Mouse (Mus musculus) telencephalon, adult 2 months (tissue): ENCODE measurements around the gene Kifc1.

Experiments used
- DNase-seq: peaks from one replicate; pipeline ENCODE4 v3.0.0-alpha.2; 2011; ENCODE audit warnings: low read depth, low spot score

Kifc1 gene

DNA sequence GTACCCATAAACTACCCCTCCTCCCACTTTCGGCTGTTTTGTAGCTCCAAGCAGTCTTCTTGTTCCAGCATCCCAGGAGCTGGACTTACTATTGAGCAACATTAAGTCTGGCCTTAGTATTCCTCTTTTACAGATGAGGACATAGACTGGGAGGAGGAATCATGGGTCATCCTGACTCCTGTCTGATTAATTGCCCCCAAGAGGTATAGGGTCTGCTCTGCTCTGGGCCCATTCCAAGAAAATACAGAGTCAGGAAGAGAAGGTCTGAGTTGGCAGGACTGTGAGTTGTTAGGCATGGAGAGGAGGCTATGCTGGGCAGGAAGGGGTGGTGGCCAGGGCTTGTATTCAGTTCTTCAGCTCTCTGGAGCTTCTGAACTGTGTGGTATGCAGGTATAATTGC lies 46.3 kb downstream of the Kifc1 start:
- no peak for DNase-seq

DNA sequence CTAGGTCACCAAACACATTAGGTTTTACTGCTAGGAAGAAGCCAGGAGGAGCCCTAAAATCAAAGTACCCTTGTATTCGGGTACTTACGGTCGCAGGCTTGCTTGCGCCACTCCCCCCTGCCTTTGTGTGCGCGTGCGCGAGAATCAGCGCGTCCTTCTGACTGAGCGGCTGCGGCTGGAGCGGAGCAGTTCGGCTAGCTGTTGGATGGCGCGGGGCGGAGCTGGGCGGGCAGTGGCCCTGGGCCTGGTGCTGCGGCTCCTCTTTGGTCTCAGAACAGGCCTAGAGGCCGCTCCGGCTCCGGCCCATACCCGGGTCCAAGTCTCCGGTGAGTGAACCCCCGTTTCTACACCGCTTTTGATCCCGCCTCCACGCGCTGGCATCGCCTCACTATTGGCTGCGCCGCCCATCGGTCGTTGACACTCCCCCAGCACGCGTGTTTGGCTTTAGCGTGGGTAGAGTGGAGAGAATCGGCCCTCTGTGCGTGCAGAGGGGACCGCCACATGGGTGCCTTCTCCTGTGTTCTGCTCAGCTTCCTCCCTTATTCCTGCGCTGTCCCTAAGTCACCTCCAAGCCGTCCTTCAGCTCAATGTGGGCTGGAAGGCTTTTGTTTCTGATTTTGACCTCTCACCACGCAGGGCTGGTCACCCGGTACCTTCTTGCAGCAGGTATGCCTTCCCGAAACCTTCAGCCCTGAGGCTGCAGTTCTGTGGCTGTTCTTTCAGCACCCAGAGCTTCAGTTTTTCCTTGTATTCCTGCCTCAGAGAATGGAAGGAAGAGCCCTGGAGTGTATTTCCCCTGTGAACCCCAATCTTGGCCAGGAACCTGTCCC lies 47.3 kb downstream of the Kifc1 start, which contains the start of gene Cd320:
Gene Cd320 (plus strand): TSS at position 126 of the 830 bp plus-strand sequence.
- DNase-seq = peak; percentile 91

DNA sequence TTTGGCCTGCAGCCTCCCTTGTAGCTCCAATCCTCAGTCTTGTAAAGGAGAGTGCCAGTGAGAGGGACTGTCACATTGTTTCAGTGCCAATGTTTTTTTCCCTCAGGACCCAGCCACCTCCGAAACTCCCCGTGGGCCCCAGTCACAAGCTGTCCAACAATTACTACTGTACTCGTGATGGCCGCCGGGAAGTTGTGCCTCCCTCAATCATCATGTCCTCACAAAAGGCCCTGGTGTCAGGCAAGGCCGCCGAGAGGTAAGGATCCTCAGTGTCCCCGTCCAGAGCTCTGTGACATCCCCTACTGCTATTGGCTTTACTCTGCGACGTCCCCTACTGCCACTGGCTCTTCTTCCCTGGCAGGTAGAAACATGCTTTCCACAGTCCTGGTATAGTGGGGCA lies 60.9 kb downstream of the Kifc1 start:
- no peak for DNase-seq

DNA sequence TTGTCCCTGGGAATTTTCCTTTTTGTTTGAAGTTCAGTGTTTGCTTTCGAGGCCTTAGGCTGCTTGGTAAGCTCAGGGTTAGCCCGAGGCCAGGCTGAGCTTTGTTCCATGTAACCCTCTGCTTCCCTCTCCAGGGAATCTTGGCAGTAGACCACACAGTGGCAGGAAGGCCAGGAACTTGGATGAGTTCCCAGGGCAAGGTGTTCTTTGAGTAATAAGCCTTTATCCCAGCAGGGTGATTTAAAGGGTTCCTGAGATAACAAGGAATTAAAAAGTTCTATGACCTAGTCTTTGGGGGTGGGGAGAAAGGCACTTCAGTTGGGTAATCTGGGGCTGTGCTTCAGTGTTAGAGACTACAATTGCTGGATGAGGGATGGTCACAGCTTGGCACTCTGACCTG lies 61.6 kb downstream of the Kifc1 start:
- no peak for DNase-seq

DNA sequence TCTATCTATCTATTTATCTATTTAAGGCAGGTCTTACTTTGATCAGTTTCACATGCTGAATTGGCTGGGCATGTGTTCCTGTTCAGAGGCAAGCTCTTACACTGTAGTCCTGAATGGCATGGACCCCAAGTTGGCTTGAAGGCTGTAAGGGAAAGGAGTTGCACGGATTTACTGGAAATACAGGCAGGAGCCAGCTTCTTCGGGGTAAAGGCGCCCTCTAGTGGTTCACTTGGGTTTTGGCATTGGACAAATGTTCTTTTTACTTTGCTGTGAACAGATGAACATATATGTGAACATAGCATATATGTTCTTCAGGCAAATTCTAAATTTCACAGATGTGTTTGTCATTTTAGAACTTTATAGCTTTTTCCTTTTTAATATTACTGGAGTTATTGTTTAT lies 63.6 kb downstream of the Kifc1 start:
- peak; percentile 57 for DNase-seq
